13 mouse cellular contexts compared by ENCODE assay signal in the genomic region with DNA sequence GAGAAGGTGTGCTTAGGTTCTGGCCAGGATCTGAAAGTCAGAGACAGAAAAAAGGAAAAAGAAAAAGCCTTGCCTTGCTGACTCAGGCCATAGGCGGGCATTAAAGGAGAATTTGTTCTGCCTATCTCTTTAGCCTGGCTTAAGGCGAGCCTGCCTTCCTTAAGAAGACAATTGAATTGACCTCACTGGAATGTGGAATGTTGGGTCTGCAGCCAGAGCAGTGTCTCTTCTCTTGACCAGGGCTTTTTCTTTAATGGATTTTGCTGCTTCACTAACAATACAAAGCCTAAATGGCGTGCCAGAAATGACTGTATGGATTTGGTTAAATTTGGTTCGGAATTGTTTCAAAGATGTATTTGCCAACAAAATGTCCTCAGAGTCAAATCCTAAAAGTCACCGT. TPM values are rescaled to one million over a fixed set of nuclear protein-coding genes. Genes with fewer than 3 reads are reported as not detected.
A peak's percentile ranks its signal among the peaks of the same experiment; 100 is the strongest.
DNase-seq lines count a peak whose midpoint lies in the region; ATAC-seq and TF ChIP-seq lines count a peak whose summit lies in the region.
"Had no signal": no experiment of that assay in that cellular context is flagged by ENCODE, and none has a peak within 500 bp of the region (broad histone marks: within the 10 kb centered on the region; RNA-seq: fewer than 3 reads in every experiment).

No protein-coding gene starts in this region.

- H3K27ac ChIP-seq in hindbrain, embryonic 10.5 days, result peak overlapping the region; percentile 56; the same call in 1 of the 2 replicates
- no peak overlapping the region for H3K27ac ChIP-seq in hindbrain, embryonic 16.5 days (ENCODE audit: low read depth, low read length)
- peak overlapping the region; percentile 60 for H3K27ac ChIP-seq in heart, embryonic 15.5 days
- no peak overlapping the region for H3K27ac ChIP-seq in hindbrain, postnatal 0 days
- H3K27ac ChIP-seq: forebrain, embryonic 12.5 days; intestine, embryonic 15.5 days; midbrain, embryonic 15.5 days had no signal

- H3K27me3 ChIP-seq in hindbrain, embryonic 10.5 days (ENCODE audit: insufficient read depth, poor library complexity, severe bottlenecking), result no peaks in the 10 kb centered on the region
- H3K27me3 ChIP-seq in hindbrain, embryonic 16.5 days (replicated peaks; ENCODE audit: control insufficient read depth, insufficient read depth, low read length), result no peaks in the 10 kb centered on the region; the same call in 1 of the 2 replicates
- no peaks in the 10 kb centered on the region for H3K27me3 ChIP-seq in heart, embryonic 15.5 days
- no peaks in the 10 kb centered on the region for H3K27me3 ChIP-seq in hindbrain, postnatal 0 days (ENCODE audit: insufficient read depth, low read length)
- H3K27me3 ChIP-seq: intestine, embryonic 15.5 days; midbrain, embryonic 15.5 days had no signal

- DNase-seq in hindbrain, embryonic 10.5 days (ENCODE audit: low spot score), result peak; percentile 7
- peak; percentile 16 for DNase-seq in urinary bladder, postnatal 14 days (ENCODE audit: low spot score)
- DNase-seq in urinary bladder, adult 2 months (ENCODE audit: low spot score), result no peak
- DNase-seq in hindbrain, postnatal 0 days (ENCODE audit: low spot score), result no peak
- DNase-seq: cerebellum, postnatal 36 days; thymus, postnatal 4 days had no signal

- no peak overlapping the region for H3K9ac ChIP-seq in hindbrain, embryonic 16.5 days (ENCODE audit: low read depth, low read length)
- no peak overlapping the region for H3K9ac ChIP-seq in heart, embryonic 15.5 days
- no peak overlapping the region for H3K9ac ChIP-seq in hindbrain, postnatal 0 days (replicated peaks; ENCODE audit: low read length)
- H3K9ac ChIP-seq: forebrain, embryonic 12.5 days; intestine, embryonic 15.5 days; midbrain, embryonic 15.5 days had no signal

- peaks cover 26% of the 10 kb centered on the region for H3K4me1 ChIP-seq in hindbrain, embryonic 10.5 days (replicated peaks)
- 0 out of 2 replicates have a peak, but pooled peaks cover 2% of the 10 kb centered on the region for H3K4me1 ChIP-seq in hindbrain, embryonic 16.5 days (ENCODE audit: control insufficient read depth, insufficient read depth, low read depth, low read length)
- peaks cover 33% of the 10 kb centered on the region for H3K4me1 ChIP-seq in heart, embryonic 15.5 days (replicated peaks)
- H3K4me1 ChIP-seq in hindbrain, postnatal 0 days (ENCODE audit: insufficient read depth, low read length), result no peaks in the 10 kb centered on the region
- H3K4me1 ChIP-seq: midbrain, embryonic 15.5 days had no signal

- 33% methylated on average over 5 of the region's 5 CpGs for WGBS in hindbrain, embryonic 10.5 days
- 40% methylated on average over 5 of the region's 5 CpGs for WGBS in hindbrain, embryonic 16.5 days
- 36% methylated on average over 5 of the region's 5 CpGs for WGBS in heart, embryonic 15.5 days
- WGBS in hindbrain, postnatal 0 days, result 45% methylated on average over 5 of the region's 5 CpGs

- H3K36me3 ChIP-seq in hindbrain, embryonic 10.5 days, result no peaks in the 10 kb centered on the region
- no peaks in the 10 kb centered on the region for H3K36me3 ChIP-seq in hindbrain, embryonic 16.5 days (ENCODE audit: control insufficient read depth, insufficient read depth, low read length)
- no peaks in the 10 kb centered on the region for H3K36me3 ChIP-seq in heart, embryonic 15.5 days
- H3K36me3 ChIP-seq in hindbrain, postnatal 0 days (ENCODE audit: insufficient read depth, low read length), result no peaks in the 10 kb centered on the region
- H3K36me3 ChIP-seq: forebrain, embryonic 12.5 days; intestine, embryonic 15.5 days; midbrain, embryonic 15.5 days had no signal

- H3K4me3 ChIP-seq in hindbrain, embryonic 10.5 days, result no peak overlapping the region
- no peak overlapping the region for H3K4me3 ChIP-seq in hindbrain, embryonic 16.5 days (ENCODE audit: low read length)
- no peak overlapping the region for H3K4me3 ChIP-seq in heart, embryonic 15.5 days
- no peak overlapping the region for H3K4me3 ChIP-seq in hindbrain, postnatal 0 days (ENCODE audit: low read length)
- H3K4me3 ChIP-seq: forebrain, embryonic 12.5 days; intestine, embryonic 15.5 days; midbrain, embryonic 15.5 days had no signal

- H3K9me3 ChIP-seq in hindbrain, embryonic 10.5 days, result no peaks in the 10 kb centered on the region
- H3K9me3 ChIP-seq in hindbrain, embryonic 16.5 days (ENCODE audit: control insufficient read depth, low read length), result no peaks in the 10 kb centered on the region
- no peaks in the 10 kb centered on the region for H3K9me3 ChIP-seq in heart, embryonic 15.5 days (replicated peaks)
- H3K9me3 ChIP-seq in hindbrain, postnatal 0 days (ENCODE audit: low read length), result no peaks in the 10 kb centered on the region
- H3K9me3 ChIP-seq: forebrain, embryonic 12.5 days; intestine, embryonic 15.5 days; midbrain, embryonic 15.5 days had no signal

- no peak overlapping the region for H3K4me2 ChIP-seq in hindbrain, embryonic 16.5 days (ENCODE audit: low read length)
- no peak overlapping the region; the same call in 1 of the 2 replicates for H3K4me2 ChIP-seq in heart, embryonic 15.5 days
- H3K4me2 ChIP-seq in hindbrain, postnatal 0 days (ENCODE audit: low read depth, low read length), result no peak overlapping the region
- H3K4me2 ChIP-seq: forebrain, embryonic 12.5 days; intestine, embryonic 15.5 days; midbrain, embryonic 15.5 days had no signal

- no peak for ATAC-seq in hindbrain, embryonic 16.5 days
- ATAC-seq in heart, embryonic 15.5 days (replicated peaks; ENCODE audit: insufficient number of reproducible peaks, insufficient read depth, low FRiP score, low read depth), result no peak
- no peak for ATAC-seq in granulocyte monocyte progenitor cell, adult 5-6 weeks (replicated peaks; ENCODE audit: poor library complexity, severe bottlenecking)
- no peak for ATAC-seq in hindbrain, postnatal 0 days
- ATAC-seq in monocyte, adult 5-6 weeks (replicated peaks; ENCODE audit: insufficient number of reproducible peaks, low FRiP score, low TSS enrichment, poor library complexity, severe bottlenecking), result no peak
- ATAC-seq: midbrain, embryonic 15.5 days had no signal

- no peak for TF ChIP-seq CTCF in hindbrain, postnatal 0 days (IDR thresholded peaks at IDR 0.05; ENCODE audit: low read depth)

RNA-seq across cellular contexts. Expression of a gene that starts 40.9 kb away (rescaled TPM):
- 185 and 198 TPM in 2 replicates for polyA plus RNA-seq in hindbrain, embryonic 10.5 days (2016; fragmentation: Nextera tagmentation; extraction: Ambion mirVana)
- 120 and 121 TPM in 2 replicates for polyA plus RNA-seq in hindbrain, embryonic 16.5 days (2015; fragmentation: Nextera tagmentation; extraction: Ambion mirVana)
- 370 and 450 TPM in 2 replicates for polyA plus RNA-seq in urinary bladder, adult 2 months (2012; rRNA removed)
- 386 and 434 TPM in 2 replicates for polyA plus RNA-seq in heart, embryonic 15.5 days (2015; fragmentation: Nextera tagmentation; extraction: Ambion mirVana)
- total RNA-seq in granulocyte monocyte progenitor cell, adult 5-6 weeks (2014; fragmentation: Nextera tagmentation), result 38.3 and 53.6 TPM in 2 replicates
- 85.8 and 119 TPM in 2 replicates for total RNA-seq in granulocyte monocyte progenitor cell, adult 5-6 weeks (2017)
- total RNA-seq in hindbrain, postnatal 0 days (2014; rRNA removed), result 43.2 and 76.3 TPM in 2 replicates
- polyA plus RNA-seq in hindbrain, postnatal 0 days (2015; fragmentation: Nextera tagmentation; extraction: Ambion mirVana), result 81.1 and 99.6 TPM in 2 replicates
- total RNA-seq in monocyte, adult 5-6 weeks (2017), result 22.0 to 38.3 TPM (median 35.8 TPM) in 3 replicates

Comparison
In these comparisons a context has a peak if more than half of its experiments do, and no peak if none do; other contexts are left out.
1. DNase-seq: peak in hindbrain, embryonic 10.5 days (single experiment) and urinary bladder, postnatal 14 days (single experiment); none in urinary bladder, adult 2 months (single experiment) and hindbrain, postnatal 0 days (single experiment).
2. H3K27ac ChIP-seq: peak in hindbrain, embryonic 10.5 days (single experiment) and heart, embryonic 15.5 days (single experiment); none in hindbrain, embryonic 16.5 days (single experiment) and hindbrain, postnatal 0 days (single experiment).